Mouse (Mus musculus) hindbrain, embryonic 10.5 days (tissue): Measurements from ENCODE around the gene Sumf1. TPM values are rescaled to one million over a fixed set of nuclear protein-coding genes. Genes with fewer than 3 reads are reported as not detected.
A peak's percentile ranks its signal among the peaks of the same experiment; 100 is the strongest.

Experiments used
- DNase-seq: peaks from one replicate; pipeline ENCODE4 v3.0.0-alpha.2; 2017; ENCODE audit warnings: low spot score
- H3K27ac ChIP-seq: fragments of 300-500 bp; sonication (generic); 2 replicates; pipeline ENCODE4 v1.5.1; 2016; ENCODE audit warnings: mild to moderate bottlenecking, moderate library complexity
- H3K27me3 ChIP-seq: fragments of 300-500 bp; sonication (generic); 2 replicates; pipeline ENCODE4 v1.6.1; 2016; ENCODE audit warnings: mild to moderate bottlenecking; ENCODE audit not compliant: poor library complexity, insufficient read depth, severe bottlenecking
- H3K36me3 ChIP-seq: fragments of 300-500 bp; sonication (generic); 2 replicates; pipeline ENCODE4 v1.6.1; 2016; ENCODE audit warnings: mild to moderate bottlenecking, moderate library complexity
- H3K4me1 ChIP-seq: fragments of 300-500 bp; sonication (generic); replicated peaks from 2 replicates; pipeline ENCODE4 v1.6.1; 2016; ENCODE audit warnings: mild to moderate bottlenecking
- H3K4me3 ChIP-seq: fragments of 300-500 bp; sonication (generic); 2 replicates; pipeline ENCODE4 v1.5.1; 2016; ENCODE audit warnings: mild to moderate bottlenecking, moderate library complexity
- H3K9me3 ChIP-seq: fragments of 300-500 bp; sonication (generic); 2 replicates; pipeline ENCODE4 v1.6.1; 2016; ENCODE audit warnings: mild to moderate bottlenecking, moderate library complexity
- WGBS: fragments of 180-500 bp; shearing (Covaris S2); methylation state at CpG from one replicate; pipeline ENCODE4 v1.1.7; 2016; 5-methylcytosine and 5-hydroxymethylcytosine counted together
- polyA plus RNA-seq: library from polyadenylated mRNA; unstranded; fragments of >200 nt; fragmentation: Nextera tagmentation; extraction: Ambion mirVana; gene quantifications from 2 replicates; pipeline ENCODE4 v1.2.1, GENCODE M21; 2016

Sumf1 gene
- polyA plus RNA-seq = 11.8 and 12.2 TPM in 2 replicates

DNA sequence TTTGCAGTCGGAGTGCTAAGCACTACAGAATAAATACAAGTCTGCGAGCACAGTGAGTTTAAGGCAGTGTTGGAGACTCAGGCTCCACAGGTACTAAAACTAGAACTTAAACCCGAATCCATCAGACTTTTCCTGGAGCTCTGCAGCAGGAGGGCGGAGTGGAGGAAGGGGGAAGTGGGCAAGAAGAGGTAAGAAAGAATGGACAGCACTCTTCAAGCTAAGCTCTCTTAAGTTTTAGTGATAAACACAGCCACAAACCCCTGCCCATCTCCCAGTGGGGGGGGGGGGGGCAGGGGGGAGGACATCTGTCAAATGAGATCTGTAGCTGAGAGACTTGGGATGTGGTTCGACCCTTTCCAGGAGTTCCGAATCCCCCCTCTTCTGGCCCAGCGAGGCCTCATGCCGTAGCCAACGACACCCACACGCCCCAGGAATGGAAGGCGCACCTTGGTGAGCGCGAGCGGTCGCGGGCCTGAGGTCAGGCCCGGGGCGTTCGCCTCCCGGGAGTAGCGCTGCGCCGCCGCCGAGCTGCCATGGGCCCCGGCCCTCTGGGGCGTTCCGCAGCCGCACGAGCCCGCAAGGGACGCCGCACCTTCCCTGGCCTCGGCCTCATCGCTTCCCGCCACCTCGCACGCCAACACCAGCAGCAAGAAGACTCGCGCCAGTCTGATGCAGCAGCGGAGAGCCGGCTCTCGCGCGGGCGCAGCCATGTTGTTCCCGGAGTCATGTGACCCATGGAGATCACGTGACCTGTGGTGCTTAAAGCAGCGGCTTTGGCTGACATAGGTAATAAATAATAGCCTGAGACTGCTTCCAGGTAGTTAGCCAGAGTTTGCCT, at the start of gene Sumf1:
Gene Sumf1, minus strand, starts transcription at position 736 of the 838 bp plus-strand sequence.
- peak; percentile 89 for DNase-seq
- Histone ChIP-seq H3K36me3 (no peaks in the 10 kb centered on the region), H3K27ac (peak within 1 kb of the TSS; percentile 86), H3K9me3 (no peaks in the 10 kb centered on the region), H3K4me3 (peak within 1 kb of the TSS; percentile 88), H3K4me1 (peaks cover 13% of the 10 kb centered on the region), H3K27me3 (peaks cover 4% of the 10 kb centered on the region; the same call in 1 of the 2 replicates)
- WGBS = 5% methylated on average over 49 of the region's 49 CpGs

DNA sequence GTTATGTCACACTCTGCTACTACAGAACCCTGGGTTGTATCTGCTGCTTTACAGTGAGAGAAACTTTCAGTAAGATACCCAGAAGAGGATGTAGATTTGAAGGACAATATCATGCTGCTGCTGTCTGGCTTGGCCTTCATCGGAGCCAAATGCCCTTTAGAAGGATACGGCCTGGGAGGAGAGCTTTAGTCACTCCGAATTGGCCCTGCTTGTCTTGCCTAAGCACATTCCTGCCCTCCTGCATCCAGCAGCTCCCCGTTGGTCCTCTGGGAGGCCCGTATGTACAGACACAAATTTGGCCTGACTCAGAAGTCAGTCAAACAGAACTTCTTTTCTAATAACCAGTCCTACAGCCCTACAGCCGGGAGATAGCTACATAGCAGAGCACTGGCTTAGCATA, 49.2 kb upstream of the Sumf1 start:
- WGBS = 75% methylated on average over 6 of the region's 6 CpGs
- Histone ChIP-seq H3K4me3 (no peak overlapping the region), H3K27ac (no peak overlapping the region), H3K4me1 (peaks cover 68% of the 10 kb centered on the region), H3K27me3 (no peaks in the 10 kb centered on the region), H3K36me3 (0 out of 2 replicates have a peak, but pooled peaks cover 10% of the 10 kb centered on the region), H3K9me3 (no peaks in the 10 kb centered on the region)
- DNase-seq = no peak

DNA sequence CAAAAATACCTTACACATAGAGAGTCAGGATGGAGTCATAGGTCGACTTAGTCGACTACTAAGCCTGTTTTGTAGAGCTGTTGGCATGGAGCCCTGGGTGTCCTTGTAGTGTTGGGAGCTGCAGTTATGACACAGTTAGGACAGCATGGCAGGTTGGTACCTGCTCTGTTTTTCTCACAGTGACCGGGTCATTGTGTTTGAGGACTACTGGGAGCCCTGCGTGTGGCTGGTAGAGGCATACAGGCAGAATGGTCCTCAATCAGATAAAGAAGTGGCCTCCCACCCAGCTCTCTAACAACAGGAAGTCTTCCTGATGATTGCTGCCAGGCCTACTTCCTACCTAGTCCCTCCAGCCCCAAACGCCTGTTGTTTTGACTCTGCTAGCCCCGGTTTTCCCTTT, 47.7 kb upstream of the Sumf1 start:
- Histone ChIP-seq H3K4me1 (peaks cover 63% of the 10 kb centered on the region), H3K36me3 (0 out of 2 replicates have a peak, but pooled peaks cover 6% of the 10 kb centered on the region), H3K27ac (no peak overlapping the region), H3K27me3 (no peaks in the 10 kb centered on the region), H3K4me3 (no peak overlapping the region), H3K9me3 (no peaks in the 10 kb centered on the region)
- WGBS = 60% methylated on average over 6 of the region's 6 CpGs
- no peak for DNase-seq

DNA sequence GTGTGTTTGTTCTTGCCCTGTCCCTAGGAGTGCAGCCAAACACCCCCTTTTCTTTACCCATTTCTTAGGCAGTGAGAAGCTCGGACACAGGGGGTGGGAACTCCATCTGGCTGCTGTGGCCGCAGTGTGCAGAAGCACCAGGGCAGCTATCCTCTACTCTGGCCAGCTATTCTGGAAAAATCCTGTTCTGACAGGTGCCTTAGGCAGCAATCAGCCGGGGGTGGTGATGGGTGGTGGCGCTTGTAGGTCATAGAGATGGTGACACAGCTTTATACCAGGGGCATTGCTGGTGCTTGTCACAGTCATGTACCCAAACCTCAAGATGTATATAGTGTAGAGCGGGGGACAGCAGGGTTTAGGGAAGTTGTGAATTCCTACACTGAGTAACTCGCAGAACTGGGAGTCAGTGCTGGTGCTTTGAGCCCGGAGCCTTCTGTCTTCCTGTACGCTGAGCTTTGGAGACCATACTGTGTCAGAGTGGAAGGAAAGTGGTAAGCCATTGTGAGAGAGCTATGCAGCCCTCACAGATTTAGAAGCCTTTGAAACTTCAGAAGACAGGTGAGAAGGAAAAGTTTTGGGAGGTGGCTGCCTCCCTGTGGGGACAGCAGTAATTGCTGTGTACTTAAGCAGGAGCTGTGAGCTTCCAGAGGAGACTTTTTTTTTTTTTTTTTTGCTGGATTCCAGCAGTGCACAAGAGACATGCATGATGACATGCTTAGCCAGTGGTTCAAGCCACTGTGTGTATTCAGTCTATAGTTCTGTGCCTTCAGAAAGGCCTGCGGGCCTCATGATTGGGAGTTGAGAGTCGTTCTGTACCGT, 46.7 kb upstream of the Sumf1 start:
- H3K4me1 ChIP-seq = peaks cover 56% of the 10 kb centered on the region
- DNase-seq = no peak
- no peaks in the 10 kb centered on the region for H3K36me3 ChIP-seq
- WGBS = 80% methylated on average over 11 of the region's 11 CpGs
- no peak overlapping the region for H3K4me3 ChIP-seq
- H3K27me3 ChIP-seq = no peaks in the 10 kb centered on the region
- H3K27ac ChIP-seq = 0 out of 2 replicates have a peak overlapping the region, but pooled peaks have one; percentile 8
- H3K9me3 ChIP-seq = no peaks in the 10 kb centered on the region

DNA sequence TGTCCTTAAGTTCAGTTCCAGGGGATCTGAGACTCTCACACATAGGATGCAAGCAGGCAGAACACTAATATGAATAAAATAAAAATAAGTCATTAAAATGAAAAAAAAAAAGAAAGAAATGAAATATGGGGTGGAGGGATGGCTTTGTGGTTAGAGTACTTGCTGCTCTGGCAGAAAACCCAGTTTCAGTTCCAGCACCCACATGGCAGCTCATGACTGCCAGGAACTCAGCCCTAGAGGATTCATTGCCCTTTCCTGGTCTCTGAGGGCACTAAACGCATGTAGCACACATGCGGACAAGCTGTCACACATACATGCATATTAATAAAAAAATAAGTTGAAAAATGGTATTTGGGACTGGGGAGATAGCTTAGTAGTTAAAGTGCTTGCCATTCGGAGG, 45.2 kb upstream of the Sumf1 start:
- no peak for DNase-seq
- WGBS = 95% methylated on average over 3 of the region's 3 CpGs
- H3K9me3 ChIP-seq = no peaks in the 10 kb centered on the region
- H3K27ac ChIP-seq = no peak overlapping the region
- no peak overlapping the region for H3K4me3 ChIP-seq
- H3K36me3 ChIP-seq = no peaks in the 10 kb centered on the region
- peaks cover 48% of the 10 kb centered on the region for H3K4me1 ChIP-seq
- H3K27me3 ChIP-seq = no peaks in the 10 kb centered on the region

DNA sequence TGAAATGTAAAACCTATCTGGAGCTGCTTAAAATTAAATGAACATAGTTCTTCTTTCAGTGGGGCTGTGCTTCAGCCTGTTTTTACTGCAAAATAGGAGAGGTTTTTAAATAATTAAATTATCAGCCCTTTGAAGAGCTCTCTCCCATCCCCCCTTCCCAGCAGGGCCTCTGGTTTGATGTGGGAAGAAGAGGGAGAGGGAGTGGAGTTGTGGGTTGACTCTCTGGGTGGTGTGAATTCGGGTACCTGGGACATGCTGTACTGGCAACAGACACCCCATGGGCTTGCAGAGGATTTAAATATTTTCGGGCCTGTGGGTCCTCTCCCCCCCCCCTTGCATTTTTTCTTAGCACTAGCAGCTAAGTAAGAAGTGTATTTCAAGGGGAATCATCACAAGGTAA, 43.2 kb upstream of the Sumf1 start:
- H3K4me3 ChIP-seq = no peak overlapping the region
- peaks cover 34% of the 10 kb centered on the region for H3K4me1 ChIP-seq
- WGBS = 6% methylated on average over 2 of the region's 2 CpGs

DNA sequence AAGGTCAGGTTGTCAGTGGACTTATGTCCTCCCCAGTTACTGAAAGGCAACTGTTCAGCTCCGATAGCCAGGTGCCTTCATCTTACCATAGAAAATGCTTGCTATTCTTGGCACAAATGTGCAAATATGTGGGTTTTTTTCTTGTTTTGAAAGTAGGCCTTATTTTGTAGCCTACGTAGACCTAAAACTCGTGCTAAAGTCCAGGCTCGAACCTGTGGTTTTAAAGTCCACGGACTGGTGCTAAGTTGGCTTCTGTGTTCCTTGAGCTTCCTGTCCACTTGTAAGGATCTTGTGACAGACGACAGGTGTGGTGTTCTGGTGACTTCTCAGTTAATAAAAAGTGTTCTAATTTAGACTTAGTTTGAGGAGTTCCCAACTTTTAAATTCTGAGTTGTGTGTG, 42.7 kb upstream of the Sumf1 start:
- DNase-seq = no peak
- H3K4me1 ChIP-seq = peaks cover 29% of the 10 kb centered on the region
- WGBS = 75% methylated on average over 6 of the region's 6 CpGs
- no peak overlapping the region for H3K4me3 ChIP-seq
- H3K27me3 ChIP-seq = no peaks in the 10 kb centered on the region
- no peaks in the 10 kb centered on the region for H3K9me3 ChIP-seq
- no peaks in the 10 kb centered on the region for H3K36me3 ChIP-seq
- H3K27ac ChIP-seq = no peak overlapping the region

More for the DNA sequence above, 43.2 kb upstream of the Sumf1 start:
- H3K36me3 ChIP-seq = no peaks in the 10 kb centered on the region
- no peaks in the 10 kb centered on the region for H3K27me3 ChIP-seq
- H3K9me3 ChIP-seq = no peaks in the 10 kb centered on the region
- DNase-seq = no peak
- H3K27ac ChIP-seq = no peak overlapping the region

DNA sequence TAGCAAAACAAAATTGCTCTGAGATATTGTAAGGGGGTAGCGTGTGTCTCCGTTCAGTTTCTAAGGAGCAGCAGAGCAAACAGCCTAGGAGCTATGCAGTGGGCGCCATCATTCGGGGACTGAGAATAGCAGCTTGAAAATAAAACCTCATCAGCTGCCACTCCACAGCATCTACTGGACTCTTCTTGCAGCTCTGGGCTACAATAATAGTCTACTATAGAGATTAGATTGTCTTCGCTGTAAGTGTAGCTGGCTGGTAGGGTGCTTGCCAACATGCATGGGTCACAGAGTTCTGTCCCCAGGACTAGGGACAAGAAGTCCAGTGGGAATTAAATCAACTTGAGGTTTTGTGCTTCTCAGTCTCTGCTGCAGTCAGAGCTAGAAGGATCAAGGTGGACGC, 42.1 kb upstream of the Sumf1 start:
- Histone ChIP-seq H3K27ac (no peak overlapping the region), H3K27me3 (no peaks in the 10 kb centered on the region), H3K36me3 (no peaks in the 10 kb centered on the region), H3K4me3 (no peak overlapping the region), H3K4me1 (peaks cover 23% of the 10 kb centered on the region), H3K9me3 (no peaks in the 10 kb centered on the region)
- no peak for DNase-seq
- WGBS = 92% methylated on average over 6 of the region's 6 CpGs

DNA sequence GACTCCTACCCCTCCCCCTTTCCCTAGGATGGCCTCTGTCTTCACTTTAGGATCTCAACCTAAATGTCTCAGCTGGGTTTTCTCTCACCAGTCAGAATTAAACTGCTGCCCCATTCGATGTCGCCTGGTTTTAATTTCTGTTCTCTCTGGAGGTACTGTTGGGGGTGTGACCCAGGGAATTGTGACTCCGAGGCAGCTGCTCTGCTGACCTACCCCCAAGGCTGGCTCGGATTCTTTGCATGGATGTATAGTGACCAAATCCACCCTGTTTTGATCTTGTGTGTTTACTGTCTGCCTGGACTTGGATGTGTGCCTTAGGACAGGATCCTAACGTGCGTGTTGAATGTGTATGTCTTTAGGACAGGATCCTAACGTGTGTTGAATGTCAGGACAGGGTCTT, 40.8 kb upstream of the Sumf1 start:
- Histone ChIP-seq H3K4me3 (no peak overlapping the region), H3K36me3 (no peaks in the 10 kb centered on the region), H3K9me3 (no peaks in the 10 kb centered on the region), H3K27me3 (no peaks in the 10 kb centered on the region), H3K27ac (no peak overlapping the region), H3K4me1 (peaks cover 11% of the 10 kb centered on the region)
- no peak for DNase-seq
- WGBS = 60% methylated on average over 7 of the region's 7 CpGs

DNA sequence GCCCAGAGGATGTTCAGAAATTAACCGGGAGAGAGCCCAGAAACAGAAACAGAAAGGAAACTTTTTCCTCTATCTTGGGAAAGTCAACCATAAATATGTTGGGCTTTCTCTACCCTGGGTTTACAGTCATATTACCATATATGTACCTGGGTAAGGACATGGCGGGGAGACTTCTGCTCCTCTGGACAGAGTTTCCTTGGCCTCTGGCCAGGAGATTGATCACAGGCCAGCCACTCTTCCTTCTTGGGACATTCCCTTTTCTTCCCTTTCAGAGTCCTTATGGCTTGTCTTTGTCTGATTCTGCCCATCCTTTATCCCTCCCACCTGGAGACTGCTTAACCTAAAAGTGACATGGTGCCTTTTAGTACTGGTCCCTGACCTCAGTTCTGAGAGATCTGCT, 39.6 kb upstream of the Sumf1 start:
- no peak for DNase-seq
- Histone ChIP-seq H3K9me3 (no peaks in the 10 kb centered on the region), H3K27me3 (no peaks in the 10 kb centered on the region), H3K4me3 (no peak overlapping the region), H3K36me3 (no peaks in the 10 kb centered on the region), H3K4me1 (peaks cover 11% of the 10 kb centered on the region), H3K27ac (no peak overlapping the region)
- WGBS = 95% methylated on average over 2 of the region's 2 CpGs

DNA sequence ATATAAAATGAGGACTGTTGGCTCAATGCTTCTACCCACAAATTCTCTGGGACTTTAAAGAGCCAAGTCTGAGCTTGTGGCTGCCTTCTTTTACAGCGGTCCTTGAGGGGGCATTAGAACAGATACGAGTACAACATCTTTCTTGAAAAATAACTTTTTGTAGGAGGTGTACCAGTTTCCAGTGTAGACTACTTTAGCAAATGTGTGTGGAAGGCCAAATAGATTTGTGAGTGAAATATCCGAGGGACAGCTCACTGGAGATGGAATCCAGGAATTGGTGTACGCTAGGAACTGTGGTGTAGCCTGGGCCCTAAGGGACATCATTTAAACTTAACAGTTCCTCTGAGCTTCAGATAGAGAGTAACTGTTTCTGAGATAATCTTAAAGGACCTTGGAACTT, 39.0 kb upstream of the Sumf1 start:
- Histone ChIP-seq H3K36me3 (no peaks in the 10 kb centered on the region), H3K9me3 (no peaks in the 10 kb centered on the region), H3K4me3 (no peak overlapping the region), H3K4me1 (peaks cover 11% of the 10 kb centered on the region), H3K27me3 (no peaks in the 10 kb centered on the region), H3K27ac (no peak overlapping the region)
- no peak for DNase-seq
- 95% methylated on average over 4 of the region's 4 CpGs for whole genome bisulfite sequencing

DNA sequence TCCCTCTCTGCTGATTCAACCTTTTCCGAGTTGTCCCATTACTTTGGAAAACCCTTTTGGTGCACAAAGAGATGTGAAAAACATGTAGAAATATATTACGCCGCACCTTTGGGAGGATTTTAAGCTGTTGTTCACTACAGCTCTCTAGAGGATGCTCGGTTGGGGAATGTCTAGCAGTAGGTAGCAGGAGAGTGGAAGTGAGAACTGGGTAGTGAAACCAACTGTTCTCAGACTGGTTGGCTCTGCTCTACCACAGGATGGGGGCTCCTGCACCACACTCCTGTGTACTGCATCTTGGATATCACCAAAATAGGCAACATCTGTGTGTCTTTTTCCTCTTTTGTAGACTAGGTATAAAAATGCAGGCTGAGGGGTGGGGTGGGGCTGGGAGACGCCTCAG, 37.5 kb upstream of the Sumf1 start:
- WGBS = 95% methylated on average over 5 of the region's 5 CpGs
- Histone ChIP-seq H3K27ac (no peak overlapping the region), H3K27me3 (no peaks in the 10 kb centered on the region), H3K4me3 (no peak overlapping the region), H3K9me3 (no peaks in the 10 kb centered on the region), H3K4me1 (peaks cover 8% of the 10 kb centered on the region), H3K36me3 (no peaks in the 10 kb centered on the region; the same call in 1 of the 2 replicates)
- no peak for DNase-seq

DNA sequence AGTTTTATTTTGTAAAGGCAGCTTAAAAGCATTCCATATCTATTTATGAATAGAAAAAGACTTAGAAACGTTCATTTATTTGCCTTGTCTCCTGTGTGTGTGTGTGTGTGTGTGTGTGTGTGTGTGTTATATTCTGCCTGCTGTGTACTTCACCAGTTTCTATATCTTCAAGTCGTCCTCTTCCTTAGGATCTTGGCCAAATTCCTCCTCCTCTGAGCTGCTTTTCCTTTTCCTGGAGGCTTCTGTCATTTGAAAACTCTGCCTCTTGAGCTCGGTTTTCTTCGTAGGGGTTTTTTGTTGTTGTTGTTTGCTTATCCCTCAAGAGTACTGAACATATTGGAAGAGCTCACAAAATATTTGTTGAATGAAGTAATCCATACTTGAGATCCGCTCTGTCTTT, 37.1 kb upstream of the Sumf1 start:
- DNase-seq = no peak
- Histone ChIP-seq H3K27me3 (no peaks in the 10 kb centered on the region), H3K4me1 (peaks cover 8% of the 10 kb centered on the region), H3K36me3 (no peaks in the 10 kb centered on the region; the same call in 1 of the 2 replicates), H3K27ac (no peak overlapping the region), H3K9me3 (no peaks in the 10 kb centered on the region), H3K4me3 (no peak overlapping the region)
- 70% methylated on average over 5 of the region's 5 CpGs for WGBS
